Comparison of ENCODE assay signal across 28 mouse cellular contexts in genomic region chr8:79121614-79122013, GRCm38 (mm10).
"Had no signal": no experiment of that assay in that cellular context is flagged by ENCODE, and none has a peak within 500 bp of the region (broad histone marks: within the 10 kb centered on the region; RNA-seq: fewer than 3 reads in every experiment).

No protein-coding gene starts in this region.

- H3K9me3 ChIP-seq: embryonic facial prominence, embryonic 10.5 days; embryonic facial prominence, embryonic 12.5 days; embryonic facial prominence, embryonic 13.5 days; embryonic facial prominence, embryonic 15.5 days; forebrain, embryonic 10.5 days; forebrain, embryonic 12.5 days; forebrain, embryonic 13.5 days; forebrain, embryonic 15.5 days had no signal

- H3K4me1 ChIP-seq: embryonic facial prominence, embryonic 10.5 days; embryonic facial prominence, embryonic 12.5 days; embryonic facial prominence, embryonic 15.5 days; forebrain, embryonic 10.5 days; forebrain, embryonic 12.5 days; forebrain, embryonic 13.5 days; forebrain, embryonic 15.5 days had no signal

- H3K27ac ChIP-seq: embryonic facial prominence, embryonic 10.5 days; embryonic facial prominence, embryonic 12.5 days; embryonic facial prominence, embryonic 13.5 days; embryonic facial prominence, embryonic 15.5 days; forebrain, embryonic 10.5 days; forebrain, embryonic 12.5 days; forebrain, embryonic 13.5 days; forebrain, embryonic 15.5 days; gastrocnemius, adult 2 months; heart, adult 2 months had no signal

- H3K9ac ChIP-seq: embryonic facial prominence, embryonic 12.5 days; embryonic facial prominence, embryonic 13.5 days; embryonic facial prominence, embryonic 15.5 days; forebrain, embryonic 12.5 days; forebrain, embryonic 13.5 days; forebrain, embryonic 15.5 days; forebrain, postnatal 0 days had no signal

- H3K4me2 ChIP-seq: embryonic facial prominence, embryonic 12.5 days; embryonic facial prominence, embryonic 13.5 days; embryonic facial prominence, embryonic 15.5 days; forebrain, embryonic 12.5 days; forebrain, embryonic 13.5 days; forebrain, embryonic 15.5 days had no signal

- DNase-seq: cerebellum, adult 18-20 months; cerebellum, adult 2 months; cerebellum, adult 8-10 months; cerebellum, adult 9-10 months; cerebellum, adult 9-11 months; cerebellum, postnatal 14 days; cerebellum, postnatal 25 days; cerebellum, postnatal 36 days; embryo, embryonic 11 days; forebrain, postnatal 0 days; gastrocnemius, adult 2 months; gastrocnemius, postnatal 10 days; gastrocnemius, postnatal 14 days; gastrocnemius, postnatal 25 days; gastrocnemius, postnatal 36 days; heart, adult 18-20 months; heart, adult 2 months had no signal

- H3K4me3 ChIP-seq: embryonic facial prominence, embryonic 10.5 days; embryonic facial prominence, embryonic 12.5 days; embryonic facial prominence, embryonic 13.5 days; embryonic facial prominence, embryonic 15.5 days; erythroblast, embryonic 14.5 days; forebrain, embryonic 10.5 days; forebrain, embryonic 12.5 days; forebrain, embryonic 13.5 days; forebrain, embryonic 15.5 days; gastrocnemius, adult 2 months; heart, adult 2 months had no signal

- ATAC-seq: forebrain, embryonic 13.5 days; forebrain, embryonic 14.5 days; forebrain, embryonic 15.5 days; forebrain, embryonic 16.5 days; forebrain, postnatal 0 days had no signal

- H3K27me3 ChIP-seq: embryonic facial prominence, embryonic 12.5 days; embryonic facial prominence, embryonic 13.5 days; embryonic facial prominence, embryonic 15.5 days; forebrain, embryonic 12.5 days; forebrain, embryonic 13.5 days; forebrain, embryonic 15.5 days had no signal
